Comparison of ENCODE assay signal across 19 mouse cellular contexts in genomic region chr19:42689786-42690185, GRCm38 (mm10).
DNase-seq lines count a peak whose midpoint lies in the region; ATAC-seq and TF ChIP-seq lines count a peak whose summit lies in the region.
"Had no signal": no experiment of that assay in that cellular context is flagged by ENCODE, and none has a peak within 500 bp of the region (broad histone marks: within the 10 kb centered on the region; RNA-seq: fewer than 3 reads in every experiment).

No protein-coding gene starts in this region.

- H3K36me3 ChIP-seq in liver, adult 2 months (ENCODE audit: control insufficient read depth, insufficient read depth, low read length), result no peaks in the 10 kb centered on the region
- no peaks in the 10 kb centered on the region for H3K36me3 ChIP-seq in liver, embryonic 11.5 days (ENCODE audit: control insufficient read depth, insufficient read depth, low read length)
- no peaks in the 10 kb centered on the region for H3K36me3 ChIP-seq in midbrain, embryonic 15.5 days (replicated peaks)
- H3K36me3 ChIP-seq: heart, embryonic 12.5 days; hindbrain, embryonic 13.5 days had no signal

- DNase-seq in liver, adult 2 months (ENCODE audit: extremely low read depth, low read depth, low spot score), result peak; percentile 98
- DNase-seq in liver, embryonic 11.5 days (ENCODE audit: low spot score), result no peak
- DNase-seq in kidney, adult 9 months, result peak; percentile 89
- peak; percentile 73 to 88 for DNase-seq in kidney, postnatal 36 days
- peak; percentile 60 for DNase-seq in yolk sac, embryonic 10.5 days (ENCODE audit: low spot score)
- DNase-seq in gastrocnemius, adult 8-10 months (ENCODE audit: low spot score in 2 of 2), result no peak
- DNase-seq: adrenal gland, adult 8-10 months; embryo, embryonic 11 days; gastrocnemius, adult 2 months; left cerebral cortex, postnatal 4 days; lung, adult 18-20 months; lung, postnatal 14 days; retina, postnatal 1 day; thymus, postnatal 14 days had no signal

- no peak overlapping the region for H3K4me3 ChIP-seq in liver, adult 2 months (ENCODE audit: insufficient read depth, low read depth, low read length)
- no peak overlapping the region for H3K4me3 ChIP-seq in liver, embryonic 11.5 days (ENCODE audit: low read depth, low read length)
- H3K4me3 ChIP-seq in midbrain, embryonic 15.5 days, result no peak overlapping the region
- H3K4me3 ChIP-seq: gastrocnemius, adult 2 months; heart, embryonic 12.5 days; hindbrain, embryonic 13.5 days; megakaryocyte, embryonic 14.5 days had no signal

- H3K9me3 ChIP-seq in liver, embryonic 11.5 days (ENCODE audit: control insufficient read depth, low read length), result no peaks in the 10 kb centered on the region
- no peaks in the 10 kb centered on the region for H3K9me3 ChIP-seq in midbrain, embryonic 15.5 days
- H3K9me3 ChIP-seq: heart, embryonic 12.5 days; hindbrain, embryonic 13.5 days had no signal

- no peak overlapping the region for H3K4me2 ChIP-seq in liver, embryonic 11.5 days
- no peak overlapping the region for H3K4me2 ChIP-seq in midbrain, embryonic 15.5 days
- H3K4me2 ChIP-seq: heart, embryonic 12.5 days; hindbrain, embryonic 13.5 days had no signal

- no peaks in the 10 kb centered on the region for H3K79me2 ChIP-seq in liver, adult 2 months (ENCODE audit: control insufficient read depth, insufficient read depth, low read length)

- peaks cover 5% of the 10 kb centered on the region for H3K4me1 ChIP-seq in liver, adult 2 months (ENCODE audit: control insufficient read depth, insufficient read depth, low read length)
- H3K4me1 ChIP-seq in liver, embryonic 11.5 days (replicated peaks; ENCODE audit: control insufficient read depth, insufficient read depth, low read length), result no peaks in the 10 kb centered on the region
- no peaks in the 10 kb centered on the region for H3K4me1 ChIP-seq in midbrain, embryonic 15.5 days
- H3K4me1 ChIP-seq: heart, embryonic 12.5 days; hindbrain, embryonic 13.5 days had no signal

- 15% methylated on average over 4 of the region's 4 CpGs for WGBS in liver, adult 2 months
- WGBS in liver, embryonic 11.5 days, result 69% methylated on average over 4 of the region's 4 CpGs
- WGBS in midbrain, embryonic 15.5 days, result 81% methylated on average over 4 of the region's 4 CpGs

- peak overlapping the region; percentile 59 for H3K27ac ChIP-seq in liver, adult 2 months (replicated peaks; ENCODE audit: insufficient read depth, low read depth, low read length)
- no peak overlapping the region for H3K27ac ChIP-seq in liver, embryonic 11.5 days (ENCODE audit: low read depth, low read length)
- H3K27ac ChIP-seq in midbrain, embryonic 15.5 days, result no peak overlapping the region
- H3K27ac ChIP-seq: gastrocnemius, adult 2 months; hindbrain, embryonic 13.5 days had no signal

- TF ChIP-seq CTCF in liver, adult 2 months (IDR thresholded peaks at IDR 0.05; ENCODE audit: low read depth, low read length), result no peak

- H3K9ac ChIP-seq in liver, adult 2 months (ENCODE audit: low read depth, low read length), result no peak overlapping the region
- H3K9ac ChIP-seq in liver, embryonic 11.5 days (ENCODE audit: low read depth, low read length), result no peak overlapping the region
- H3K9ac ChIP-seq in midbrain, embryonic 15.5 days, result no peak overlapping the region
- H3K9ac ChIP-seq: heart, embryonic 12.5 days; hindbrain, embryonic 13.5 days had no signal

- ATAC-seq in liver, embryonic 11.5 days (replicated peaks; ENCODE audit: low FRiP score), result no peak
- ATAC-seq in midbrain, embryonic 15.5 days (replicated peaks), result no peak
- ATAC-seq: inflammation-experienced regulatory T-cells, adult 6 months had no signal

- no peaks in the 10 kb centered on the region for H3K27me3 ChIP-seq in liver, adult 2 months (ENCODE audit: control insufficient read depth, insufficient read depth, low read length)
- no peaks in the 10 kb centered on the region for H3K27me3 ChIP-seq in liver, embryonic 11.5 days (replicated peaks; ENCODE audit: control insufficient read depth, insufficient read depth, low read length)
- H3K27me3 ChIP-seq in midbrain, embryonic 15.5 days (replicated peaks), result no peaks in the 10 kb centered on the region
- H3K27me3 ChIP-seq: heart, embryonic 12.5 days had no signal

- no peak for TF ChIP-seq POLR2A in liver, adult 2 months (IDR thresholded peaks at IDR 0.05; ENCODE audit: extremely low read depth, insufficient read depth, low read length)

Comparison
In these comparisons a context has a peak if more than half of its experiments do, and no peak if none do; other contexts are left out.
1. DNase-seq: peak in liver, adult 2 months (single experiment), kidney, adult 9 months (single experiment), kidney, postnatal 36 days (2 of 2) and yolk sac, embryonic 10.5 days (single experiment); none in liver, embryonic 11.5 days (single experiment) and gastrocnemius, adult 8-10 months (0 of 2).